Comparison of ENCODE assay signal across 9 mouse cellular contexts in the genomic region with DNA sequence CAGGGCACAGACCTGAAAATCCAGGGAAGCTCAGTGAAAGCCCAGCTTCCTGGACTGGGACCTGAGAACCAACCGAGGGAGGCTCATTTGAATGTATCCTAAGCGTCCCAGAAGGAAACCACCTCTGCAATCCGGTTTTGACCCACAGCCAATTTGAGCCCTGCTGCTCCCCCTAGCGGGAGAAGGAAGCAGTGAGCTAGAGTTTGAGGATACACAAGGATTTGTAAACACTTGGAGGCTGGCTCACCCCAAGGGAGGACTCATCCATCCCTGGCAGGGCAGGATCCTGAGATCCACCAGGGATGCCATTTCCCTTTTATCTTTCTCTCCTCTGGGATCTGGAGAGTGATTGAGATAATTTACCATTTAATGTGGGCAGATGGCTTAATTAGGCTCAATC. TPM values are rescaled to one million over a fixed set of nuclear protein-coding genes. Genes with fewer than 3 reads are reported as not detected.
A peak's percentile ranks its signal among the peaks of the same experiment; 100 is the strongest.
DNase-seq lines count a peak whose midpoint lies in the region; ATAC-seq lines count a peak whose summit lies in the region.
"Had no signal": no experiment of that assay in that cellular context is flagged by ENCODE, and none has a peak within 500 bp of the region (broad histone marks: within the 10 kb centered on the region; RNA-seq: fewer than 3 reads in every experiment).

No protein-coding gene starts in this region.

- H3K27ac ChIP-seq in forebrain, embryonic 10.5 days: no peak overlapping the region
- no peak overlapping the region for H3K27ac ChIP-seq in forebrain, embryonic 12.5 days
- H3K27ac ChIP-seq: lung, embryonic 15.5 days had no signal

- no peak for ATAC-seq in forebrain, embryonic 12.5 days (ENCODE audit: low FRiP score)

- 8% methylated on average over 4 of the region's 4 CpGs for WGBS in forebrain, embryonic 10.5 days
- WGBS in forebrain, embryonic 12.5 days: 8% methylated on average over 4 of the region's 4 CpGs

- peaks cover 13% of the 10 kb centered on the region for H3K4me1 ChIP-seq in forebrain, embryonic 10.5 days
- H3K4me1 ChIP-seq in forebrain, embryonic 12.5 days: no peaks in the 10 kb centered on the region; the same call in 1 of the 2 replicates
- H3K4me1 ChIP-seq: lung, embryonic 15.5 days had no signal

- no peaks in the 10 kb centered on the region for H3K27me3 ChIP-seq in forebrain, embryonic 10.5 days (ENCODE audit: poor library complexity, severe bottlenecking)
- H3K27me3 ChIP-seq in forebrain, embryonic 12.5 days: peaks cover 5% of the 10 kb centered on the region; the same call in 1 of the 2 replicates

- peak; percentile 61 for DNase-seq in forebrain, embryonic 10.5 days (ENCODE audit: extremely low spot score, low spot score)
- DNase-seq in T-cell, adult 2 months (ENCODE audit: low spot score): peak; percentile 41
- DNase-seq in cerebellum, postnatal 10 days: peak; percentile 77 to 81
- peak; percentile 52 for DNase-seq in gastrocnemius, postnatal 25 days
- peak; percentile 58 to 85 for DNase-seq in kidney, postnatal 36 days
- DNase-seq in lung, postnatal 36 days: peak; percentile 80
- DNase-seq in skeletal muscle tissue, adult 2 months (ENCODE audit: low read depth, low spot score): peak; percentile 61

- H3K36me3 ChIP-seq in forebrain, embryonic 10.5 days (replicated peaks): no peaks in the 10 kb centered on the region
- H3K36me3 ChIP-seq in forebrain, embryonic 12.5 days (replicated peaks): no peaks in the 10 kb centered on the region
- H3K36me3 ChIP-seq: lung, embryonic 15.5 days had no signal

- no peak overlapping the region for H3K4me2 ChIP-seq in forebrain, embryonic 12.5 days
- H3K4me2 ChIP-seq: lung, embryonic 15.5 days had no signal

- H3K9ac ChIP-seq in forebrain, embryonic 12.5 days: no peak overlapping the region
- H3K9ac ChIP-seq: lung, embryonic 15.5 days had no signal

- H3K9me3 ChIP-seq in forebrain, embryonic 10.5 days: no peaks in the 10 kb centered on the region
- H3K9me3 ChIP-seq in forebrain, embryonic 12.5 days: no peaks in the 10 kb centered on the region
- H3K9me3 ChIP-seq: lung, embryonic 15.5 days had no signal

- no peak overlapping the region for H3K4me3 ChIP-seq in forebrain, embryonic 10.5 days
- no peak overlapping the region for H3K4me3 ChIP-seq in forebrain, embryonic 12.5 days (replicated peaks)
- H3K4me3 ChIP-seq: lung, embryonic 15.5 days had no signal

RNA-seq across cellular contexts. Expression of a gene that starts 45.9 kb away (rescaled TPM):
- 18.2 and 19.9 TPM in 2 replicates for polyA plus RNA-seq in forebrain, embryonic 10.5 days (2016; fragmentation: Nextera tagmentation; extraction: Ambion mirVana)
- polyA plus RNA-seq in forebrain, embryonic 12.5 days (2016; fragmentation: Nextera tagmentation; extraction: Ambion mirVana): 15.3 and 17.3 TPM in 2 replicates
- 10 to 100 TPM; 16.5 TPM for total RNA-seq in gastrocnemius, postnatal 25 days (2021)
